Mouse (Mus musculus): ENCODE results near the gene Shisa7.
"Not testable (repeated sequence)": the region's sequence is repeated elsewhere in the genome, so short reads cannot be mapped to it uniquely, and the experiment has no call there.

The Shisa7 gene

DNA sequence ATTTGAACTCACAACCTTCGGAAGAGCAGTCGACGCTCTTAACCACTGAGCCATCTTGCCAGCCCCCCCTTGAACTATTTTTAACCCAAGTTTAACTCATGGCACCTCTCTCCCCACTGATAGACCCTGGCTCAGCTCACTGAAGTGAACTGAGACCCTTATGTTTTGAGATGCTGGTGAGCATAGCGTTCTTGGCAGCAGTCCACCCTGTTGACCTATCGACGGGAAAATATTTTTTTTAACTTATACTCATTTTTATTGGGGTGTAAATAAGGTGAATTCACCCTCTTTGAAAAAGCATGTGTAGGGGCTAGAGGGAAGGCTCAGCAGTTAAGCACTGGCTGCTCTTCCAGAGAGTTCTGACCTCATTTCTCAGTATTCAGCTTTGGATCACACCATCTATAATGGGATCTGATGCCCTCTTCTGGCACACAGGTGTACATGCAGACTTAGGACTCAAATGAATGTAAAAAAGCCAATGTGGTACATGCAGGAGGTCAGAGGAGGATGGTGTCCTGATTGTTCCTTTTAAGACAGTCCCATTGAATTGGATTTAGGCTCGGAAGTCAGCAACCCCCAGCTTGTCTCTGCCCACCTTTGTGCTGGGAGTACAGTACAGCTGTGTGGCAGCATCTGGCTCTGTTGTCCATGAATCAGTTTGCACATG lies 48.6 kb downstream of the Shisa7 start:
- peak; percentile 54 for DNase-seq (ENCODE audit: inconsistent ontology term)

DNA sequence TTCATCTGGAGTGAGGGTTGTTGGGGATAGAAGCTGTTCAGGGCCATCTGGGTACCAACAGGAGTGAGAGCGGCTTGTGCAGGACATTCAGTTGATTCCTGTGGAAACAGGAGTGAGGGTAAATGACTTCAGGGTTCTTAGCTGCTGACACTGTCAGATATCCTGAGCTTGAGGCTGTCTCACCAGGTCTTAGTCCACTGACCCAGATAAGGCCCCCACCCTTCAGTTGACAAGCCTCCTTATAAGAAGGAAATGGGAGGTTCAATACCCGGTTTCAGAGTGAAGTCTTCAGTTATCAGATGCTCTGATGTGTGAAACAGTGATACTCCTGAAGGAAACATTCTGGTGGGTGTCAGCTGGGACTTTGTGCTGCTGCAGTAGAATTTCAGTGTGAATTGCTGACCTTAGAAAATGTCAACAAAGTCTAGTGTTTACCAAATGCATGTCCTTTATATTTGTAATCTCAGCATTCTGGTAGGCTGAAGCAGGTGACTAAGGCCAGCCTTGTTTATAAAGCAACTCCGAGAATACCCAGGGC lies 49.8 kb downstream of the Shisa7 start:
- no peak for DNase-seq (ENCODE audit: inconsistent ontology term)

DNA sequence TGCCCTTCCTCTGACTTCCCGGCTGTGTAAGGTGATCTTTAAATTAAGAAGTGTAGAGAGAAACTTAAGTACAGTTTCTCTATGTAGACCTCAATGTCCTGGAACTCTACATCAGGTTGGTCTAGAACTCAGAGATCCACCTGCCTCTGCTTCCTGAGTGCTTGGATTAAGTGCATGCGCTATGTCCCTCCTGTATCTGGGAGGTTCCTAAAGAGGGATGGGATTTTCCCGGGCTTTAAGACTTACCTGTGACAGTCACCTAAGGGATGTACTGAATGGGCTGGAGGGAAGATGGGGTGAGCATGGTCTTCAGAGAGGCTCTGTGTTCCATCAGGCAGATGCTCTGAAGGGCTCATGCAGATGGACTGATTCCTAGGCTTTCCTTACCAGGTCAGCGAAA lies 50.8 kb downstream of the Shisa7 start:
- DNase-seq (ENCODE audit: inconsistent ontology term), result no peak

DNA sequence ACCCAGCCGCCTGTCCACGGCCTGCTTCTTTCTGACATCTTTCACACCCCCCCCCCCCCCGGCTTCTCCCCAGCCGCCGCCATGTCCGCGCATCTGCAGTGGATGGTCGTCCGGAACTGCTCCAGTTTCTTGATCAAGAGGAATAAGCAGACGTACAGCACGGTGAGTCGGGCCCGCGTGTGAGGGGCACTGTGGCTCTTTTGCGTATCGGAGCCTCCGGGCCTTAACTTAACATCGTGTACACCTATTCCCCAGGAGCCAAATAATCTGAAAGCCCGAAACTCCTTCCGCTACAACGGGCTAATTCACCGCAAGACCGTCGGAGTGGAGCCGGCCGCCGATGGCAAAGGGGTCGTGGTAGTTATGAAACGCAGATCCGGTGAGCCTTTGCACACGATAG lies 51.2 kb downstream of the Shisa7 start:
- not testable (repeated sequence) for DNase-seq (ENCODE audit: inconsistent ontology term)

DNA sequence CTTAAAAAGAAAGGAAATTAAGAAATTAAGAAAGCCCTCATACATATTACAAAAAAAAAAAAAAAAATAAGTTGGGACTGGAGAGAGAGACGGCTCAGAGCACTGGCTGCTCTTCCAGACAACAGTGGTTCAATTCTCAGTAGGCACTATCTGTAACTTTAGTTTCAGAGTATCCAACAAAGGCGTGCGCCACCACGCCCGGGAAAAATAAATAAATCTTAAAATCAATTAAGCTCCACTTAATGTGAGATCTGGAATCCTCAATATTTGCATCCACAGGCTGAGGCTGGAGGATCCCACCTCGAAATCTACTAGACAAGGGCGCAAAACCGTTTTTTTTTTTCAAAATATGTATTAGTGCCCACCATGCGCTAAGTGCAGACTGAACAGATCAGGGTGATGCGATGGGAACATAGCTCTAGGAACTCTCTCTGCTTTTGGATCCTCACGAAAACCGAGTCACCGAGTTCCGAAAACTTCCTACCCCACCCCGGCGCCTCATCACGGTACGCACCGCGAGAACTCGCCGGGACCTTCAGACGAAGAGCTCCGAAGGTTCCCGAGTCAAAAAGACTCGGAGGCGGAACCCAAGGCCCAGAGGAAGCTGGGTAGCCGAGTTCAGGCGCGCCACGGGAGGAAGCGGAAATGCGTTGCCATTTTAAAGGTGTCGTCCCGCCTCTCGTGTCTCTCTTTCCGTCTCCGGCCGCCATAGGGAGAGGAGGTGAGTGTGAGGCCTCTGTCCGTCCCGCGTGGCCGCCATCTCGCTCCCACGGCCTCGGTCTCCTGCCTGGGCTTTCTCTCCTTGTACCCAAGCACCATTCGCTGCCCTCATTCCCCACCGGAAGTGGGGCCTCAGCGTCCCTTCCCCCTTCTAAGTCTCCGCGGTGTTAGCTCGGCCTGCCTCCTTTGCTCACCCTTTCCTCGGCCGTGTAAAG lies 52.0 kb downstream of the Shisa7 start, which contains the start of gene Rpl28:
Rpl28 (plus strand) TSS at position 597 of the 935 bp plus-strand sequence.
- peak; percentile 97 for DNase-seq (ENCODE audit: inconsistent ontology term)

DNA sequence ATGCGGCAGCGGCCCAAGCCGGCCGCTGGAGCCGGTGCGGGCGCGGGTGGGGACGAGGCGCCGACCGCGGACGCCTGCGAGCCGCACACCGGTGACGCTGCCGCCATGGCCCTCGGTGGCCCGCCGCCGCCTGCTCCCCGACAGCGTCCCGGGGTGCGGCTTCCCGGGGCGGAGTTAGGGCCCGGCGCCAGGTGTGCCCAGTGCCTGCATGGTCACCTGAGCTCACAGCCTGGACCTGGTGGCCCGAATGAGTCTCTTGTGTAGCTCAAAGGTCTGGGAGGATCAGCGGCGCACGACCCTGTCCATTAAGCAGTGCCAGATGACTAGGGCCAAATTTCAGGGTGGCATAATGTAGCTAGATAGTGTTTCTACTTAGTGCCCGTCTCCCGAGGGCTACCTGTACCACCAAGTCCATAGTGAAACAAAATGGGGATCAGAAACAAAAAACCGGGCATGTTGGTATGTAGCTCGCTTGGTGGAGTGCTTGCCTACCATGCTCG lies 55.0 kb downstream of the Shisa7 start, which contains the start of gene Tmem238:
Tmem238 (minus strand) TSS at position 221 of the 500 bp plus-strand sequence.
- DNase-seq (ENCODE audit: inconsistent ontology term), result no peak

DNA sequence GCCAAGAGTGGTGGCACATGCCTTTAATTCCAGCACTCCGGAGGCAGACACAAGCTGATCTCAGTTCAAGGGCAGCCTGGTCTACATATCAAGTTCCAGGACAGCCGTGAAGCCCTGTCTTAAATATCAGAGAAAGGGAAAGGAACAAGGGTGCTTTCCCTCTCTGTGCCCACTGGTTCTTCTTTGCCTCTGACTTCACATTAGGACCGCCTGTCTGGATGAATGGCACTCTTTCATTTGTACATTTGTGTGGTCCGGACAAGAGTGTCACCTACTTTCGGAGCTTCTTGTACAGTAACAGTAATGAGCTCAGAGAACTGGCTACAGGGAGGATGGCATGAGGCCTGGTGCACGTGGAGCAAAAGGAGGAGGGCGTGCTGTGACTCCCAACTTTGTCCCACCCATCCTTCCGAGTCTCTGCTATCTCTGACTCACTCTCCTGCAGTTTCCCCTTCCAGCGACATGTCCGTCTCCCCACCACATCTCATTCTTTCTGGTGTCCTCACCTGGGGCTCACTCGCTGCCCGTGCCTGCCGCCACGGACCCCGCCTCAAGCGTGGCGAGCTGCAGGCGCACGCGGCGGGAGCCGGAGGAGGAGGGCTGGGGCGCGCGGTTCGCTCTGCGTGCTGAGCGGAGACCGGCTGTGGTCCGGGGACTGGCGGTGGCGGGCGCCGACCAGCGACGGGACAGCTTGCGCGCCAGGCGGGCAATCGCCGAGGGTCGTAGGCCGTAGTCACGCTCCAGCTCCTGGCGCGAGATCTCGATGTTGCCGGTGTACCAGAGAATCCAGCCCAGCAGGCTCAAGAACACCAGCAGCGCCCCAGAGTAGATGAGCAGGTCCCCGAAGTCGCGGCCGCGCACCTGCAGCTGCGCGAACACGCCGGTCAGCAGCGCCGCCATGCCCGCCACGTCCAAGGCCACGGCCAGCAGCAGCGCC lies 55.7 kb downstream of the Shisa7 start:
- DNase-seq (ENCODE audit: inconsistent ontology term), result peak; percentile 72

DNA sequence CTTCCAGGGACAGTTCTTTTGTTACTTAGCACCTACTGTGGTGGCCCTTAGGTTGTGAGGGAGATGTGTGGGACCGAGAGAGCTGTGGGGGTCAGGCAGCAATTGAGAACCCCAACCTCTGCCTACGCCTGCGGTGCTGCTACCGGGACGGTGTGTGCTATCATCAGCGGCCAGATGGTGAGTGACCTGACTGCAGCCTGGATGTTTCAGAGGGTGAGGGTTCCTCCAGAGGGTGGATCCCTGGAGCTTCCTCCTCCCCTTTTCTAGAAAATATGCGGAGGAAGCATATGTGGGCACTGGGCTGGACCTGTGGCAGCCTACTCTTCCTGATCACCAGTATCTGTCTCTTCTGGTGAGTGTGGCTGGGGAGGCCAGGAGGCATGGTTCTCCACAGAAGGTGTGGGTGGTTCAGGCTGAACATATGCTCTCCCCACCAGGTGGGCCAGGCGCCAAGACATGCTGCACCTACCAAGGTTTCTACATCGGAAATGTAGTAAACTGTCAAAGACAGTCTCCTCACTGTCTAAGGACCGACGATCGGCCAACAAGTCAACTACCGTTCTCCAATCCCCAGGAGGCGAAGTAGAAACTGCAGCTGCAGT lies 60.7 kb downstream of the Shisa7 start:
- DNase-seq (ENCODE audit: inconsistent ontology term), result no peak

DNA sequence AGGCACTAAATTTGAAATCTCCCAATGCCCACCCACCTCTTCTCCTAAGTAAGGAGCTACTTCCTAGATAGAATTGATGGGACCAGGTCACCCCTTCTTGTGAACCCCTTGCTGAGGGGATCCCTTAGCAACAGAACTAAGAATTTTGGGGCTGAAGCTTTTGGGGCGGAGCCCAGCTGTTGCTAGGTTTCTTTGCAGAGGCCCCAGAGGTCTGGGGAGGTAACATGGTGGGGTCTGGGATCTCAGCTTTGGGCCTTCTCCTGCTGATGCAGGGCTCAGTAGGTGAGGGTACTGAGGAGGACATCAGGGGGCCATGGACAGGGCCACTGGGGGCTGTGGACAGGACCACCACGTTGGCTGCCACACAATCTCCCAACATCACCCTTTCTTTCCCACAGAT lies 61.7 kb downstream of the Shisa7 start, which contains the start of the genes Il11 and Tmem190:
Il11 (minus strand) TSS at position 101 of the 400 bp plus-strand sequence.
Tmem190 (plus strand) TSS at position 179 of the 400 bp plus-strand sequence.
- DNase-seq (ENCODE audit: inconsistent ontology term), result no peak

DNA sequence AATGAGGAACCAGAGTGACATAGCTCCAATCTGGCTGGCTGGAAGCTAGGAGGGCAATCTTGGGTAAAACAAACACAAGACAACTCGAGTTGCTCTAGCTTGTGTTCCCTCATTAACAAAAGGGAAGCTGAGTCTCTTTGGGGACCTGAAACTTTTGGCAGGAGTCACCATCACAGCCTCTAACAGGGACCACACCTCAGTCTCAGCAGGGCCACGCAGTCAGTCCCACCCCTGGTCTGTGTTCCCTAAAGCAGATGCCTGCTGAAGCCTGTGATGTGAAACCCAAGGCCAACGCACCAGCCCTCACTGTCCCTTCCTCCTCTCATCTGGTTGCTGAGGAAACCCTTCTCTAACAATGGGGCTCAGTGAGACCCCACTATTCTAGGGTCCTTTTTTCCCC lies 62.4 kb downstream of the Shisa7 start:
- no peak for DNase-seq (ENCODE audit: inconsistent ontology term)

DNA sequence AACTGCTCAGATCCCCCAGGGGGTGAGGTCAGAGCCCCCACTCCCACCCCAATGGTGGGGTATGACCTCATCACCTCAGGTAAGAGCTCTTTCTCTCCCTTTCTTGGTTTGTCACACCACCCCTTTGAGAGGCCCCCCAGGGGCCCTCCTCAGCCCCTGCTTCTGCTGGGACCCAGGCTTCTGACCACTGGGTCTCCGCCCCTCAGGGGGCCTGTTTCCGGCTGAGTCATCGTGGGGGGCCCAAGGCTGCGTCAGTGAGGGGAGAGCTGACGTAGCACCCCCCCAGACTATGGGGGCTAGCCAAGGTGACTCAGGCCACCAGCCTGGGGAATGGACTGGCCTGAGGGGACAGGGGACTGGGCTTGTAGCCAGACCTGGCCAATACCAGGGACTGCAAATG lies 64.6 kb downstream of the Shisa7 start:
- DNase-seq (ENCODE audit: inconsistent ontology term), result no peak

DNA sequence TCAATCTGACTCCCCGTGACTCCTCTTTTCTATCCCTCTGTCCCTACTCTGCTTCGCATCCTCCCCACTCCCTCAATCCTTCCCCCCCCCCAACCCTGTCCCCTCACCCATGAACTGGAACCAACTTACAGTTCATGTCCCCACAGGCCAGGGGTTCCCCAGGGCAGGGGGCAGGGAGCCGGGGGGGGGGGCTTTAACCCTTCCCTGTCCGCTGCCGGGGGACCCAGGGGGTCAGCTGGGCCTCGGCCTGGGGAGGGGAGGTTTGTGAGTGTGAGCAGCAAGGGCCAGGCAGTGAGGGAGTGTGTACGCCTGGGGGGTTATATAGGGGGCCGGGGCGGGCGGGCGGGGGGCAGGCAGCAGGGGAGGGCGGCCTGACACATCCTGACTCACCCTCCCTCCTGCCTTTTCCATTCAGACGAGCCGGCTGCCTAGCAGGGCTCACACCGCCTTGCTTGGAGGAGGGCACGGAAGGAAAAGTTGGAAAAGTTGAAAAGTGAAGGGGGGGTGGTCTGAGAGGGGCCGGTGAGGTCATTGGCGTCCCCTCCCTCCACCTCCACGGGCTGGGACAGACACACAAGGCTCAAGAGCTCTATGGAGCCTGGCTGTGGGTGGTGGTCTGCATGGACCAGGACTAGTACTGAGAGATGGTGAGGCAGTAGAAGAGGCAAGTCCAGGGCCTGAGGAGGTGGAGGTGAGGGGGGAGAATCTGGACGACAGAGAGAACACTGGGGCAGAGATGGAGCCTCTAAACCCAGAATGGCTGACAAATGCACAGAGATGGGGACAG lies 66.5 kb downstream of the Shisa7 start:
- no peak for DNase-seq (ENCODE audit: inconsistent ontology term)

DNA sequence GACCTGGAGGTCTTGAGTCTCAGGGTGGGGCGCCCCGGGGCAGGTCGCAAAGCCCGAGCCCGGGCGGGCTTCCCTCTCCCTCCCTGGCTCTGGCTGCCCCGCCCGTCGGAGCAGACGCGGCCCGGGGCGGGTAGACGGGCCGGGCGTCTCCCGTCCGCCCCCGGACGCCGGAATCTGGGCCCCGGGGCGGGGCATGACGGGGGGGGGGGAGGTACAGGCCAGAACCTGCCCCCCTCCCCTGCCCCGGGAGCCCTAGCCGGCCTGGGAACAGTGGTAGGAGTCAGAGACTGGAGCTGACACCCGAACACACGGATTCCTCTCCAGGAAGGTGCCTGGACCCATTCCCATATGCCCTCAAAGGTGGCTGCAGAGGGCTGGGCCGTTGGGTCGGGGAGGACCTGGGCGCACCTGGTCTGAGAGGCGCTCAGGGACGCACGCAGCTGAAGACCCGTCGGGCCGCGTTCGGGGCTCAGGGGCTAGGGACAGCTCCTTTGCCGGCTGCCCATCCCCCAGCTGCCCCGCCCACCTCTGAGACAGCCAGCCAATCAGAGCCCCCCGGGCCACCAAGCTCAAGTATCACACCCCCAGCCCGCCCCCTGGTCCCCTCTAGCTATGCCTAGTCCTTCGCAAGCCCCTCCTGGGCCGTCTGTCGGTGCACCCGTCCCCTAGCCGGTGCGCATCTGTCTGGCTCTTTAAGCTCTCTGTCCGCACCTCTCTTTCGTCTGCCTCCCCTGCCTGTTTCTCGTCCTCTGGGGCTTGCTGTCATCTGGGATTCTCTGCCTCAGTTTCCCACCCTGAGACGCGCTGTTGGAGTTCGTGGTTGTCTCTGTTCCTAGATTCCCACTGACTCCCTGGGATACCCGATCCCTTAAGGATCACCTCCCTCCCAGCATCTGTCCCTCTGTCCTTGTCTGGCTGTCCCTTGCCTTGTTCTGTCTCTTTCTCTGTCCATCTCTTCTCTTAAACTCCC lies 67.3 kb downstream of the Shisa7 start:
- DNase-seq (ENCODE audit: inconsistent ontology term), result peak; percentile 84

DNA sequence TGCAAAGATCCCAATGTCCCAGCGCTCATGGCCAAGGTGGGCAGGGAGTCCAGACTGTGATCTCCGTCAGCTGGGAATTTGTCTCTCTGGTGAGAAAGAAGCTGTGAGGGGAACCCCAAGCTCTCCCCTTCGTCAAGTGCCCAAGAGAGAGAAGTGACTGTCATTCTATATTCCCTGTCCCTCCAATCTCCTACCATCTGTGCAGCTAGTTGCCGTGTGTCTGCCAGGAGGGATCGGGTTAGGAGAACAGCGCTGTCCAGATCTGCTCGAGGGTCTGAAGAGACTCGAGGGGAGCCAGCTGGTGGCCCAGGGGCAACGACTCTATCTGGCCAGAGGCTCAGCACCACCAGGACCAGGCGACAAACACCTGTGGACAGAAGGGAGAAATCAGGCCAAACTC lies 68.4 kb downstream of the Shisa7 start:
- DNase-seq (ENCODE audit: inconsistent ontology term), result no peak

Data from Muller cell, postnatal 12 days (primary cell).